Mouse (Mus musculus): ENCODE data around the gene Shisa5. TPM values are rescaled to one million over a fixed set of nuclear protein-coding genes. Genes with fewer than 3 reads are reported as not detected.

Shisa5 gene
- total and polyA plus RNA-seq, 3 experiments = 17.1 to 207 (median 50.0) TPM

GRCm38 (mm10) chr9:109016973-109017604 lies 21.3 kb upstream of the Shisa5 start:
- H3K36me3 ChIP-seq (replicated peaks) = peaks cover 17% of the 10 kb centered on the region
- H3K4me3 ChIP-seq (ENCODE audit: low read depth, low read length) = no peak overlapping the region
- H3K9me3 ChIP-seq (replicated peaks) = no peaks in the 10 kb centered on the region
- ATAC-seq (ENCODE audit: extremely low read depth, insufficient number of reproducible peaks, low FRiP score, poor library complexity, severe bottlenecking) = no peak
- H3K27me3 ChIP-seq (ENCODE audit: insufficient read depth, low read length) = no peaks in the 10 kb centered on the region
- peaks cover 6% of the 10 kb centered on the region for H3K4me1 ChIP-seq (ENCODE audit: insufficient read depth, low read depth, low read length)
- TF ChIP-seq CTCF (IDR thresholded peaks at IDR 0.05; ENCODE audit: low read depth, low read length) = no peak
- no peak for TF ChIP-seq TAL1 (conservative IDR thresholded peaks at IDR 0.05; ENCODE audit: low read depth, low read length)
- TF ChIP-seq GATA1 (IDR thresholded peaks at IDR 0.05; ENCODE audit: borderline replicate concordance, low read length) = no peak
- TF ChIP-seq POLR2AphosphoS5 (IDR thresholded peaks at IDR 0.05; ENCODE audit: insufficient replicate concordance, low read depth, low read length) = no peak
- no peak for TF ChIP-seq GATA2 (IDR thresholded peaks at IDR 0.05; ENCODE audit: borderline replicate concordance, low read depth, low read length)
- DNase-seq (ENCODE audit: low spot score) = no peak

GRCm38 (mm10) chr9:109021428-109021827 lies 16.9 kb upstream of the Shisa5 start:
- H3K9me3 ChIP-seq (replicated peaks) = no peaks in the 10 kb centered on the region
- H3K4me1 ChIP-seq (ENCODE audit: insufficient read depth, low read depth, low read length) = no peaks in the 10 kb centered on the region
- H3K4me3 ChIP-seq (ENCODE audit: low read depth, low read length) = no peak overlapping the region
- H3K36me3 ChIP-seq (replicated peaks) = peaks cover 30% of the 10 kb centered on the region
- no peak for ATAC-seq (ENCODE audit: extremely low read depth, insufficient number of reproducible peaks, low FRiP score, poor library complexity, severe bottlenecking)
- TF ChIP-seq CTCF (IDR thresholded peaks at IDR 0.05; ENCODE audit: low read depth, low read length) = no peak
- TF ChIP-seq TAL1 (conservative IDR thresholded peaks at IDR 0.05; ENCODE audit: low read depth, low read length) = no peak
- no peak for TF ChIP-seq GATA1 (IDR thresholded peaks at IDR 0.05; ENCODE audit: borderline replicate concordance, low read length)
- TF ChIP-seq POLR2AphosphoS5 (IDR thresholded peaks at IDR 0.05; ENCODE audit: insufficient replicate concordance, low read depth, low read length) = no peak
- TF ChIP-seq GATA2 (IDR thresholded peaks at IDR 0.05; ENCODE audit: borderline replicate concordance, low read depth, low read length) = no peak
- no peak for DNase-seq (ENCODE audit: low spot score)
- no peaks in the 10 kb centered on the region for H3K27me3 ChIP-seq (ENCODE audit: insufficient read depth, low read length)

- H3K27me3 ChIP-seq (ENCODE audit: insufficient read depth, low read length) = no peaks in the 10 kb centered on the region; the same call in 1 of the 2 replicates
- peaks cover 40% of the 10 kb centered on the region for H3K36me3 ChIP-seq (replicated peaks)
These were observed 15.3 kb upstream of the Shisa5 start for GRCm38 (mm10) chr9:109022866-109023685.

GRCm38 (mm10) chr9:109027521-109027920 lies 10.8 kb upstream of the Shisa5 start:
- TF ChIP-seq CTCF (IDR thresholded peaks at IDR 0.05; ENCODE audit: low read depth, low read length) = no peak
- TF ChIP-seq POLR2AphosphoS5 (IDR thresholded peaks at IDR 0.05; ENCODE audit: insufficient replicate concordance, low read depth, low read length) = no peak
- TF ChIP-seq TAL1 (conservative IDR thresholded peaks at IDR 0.05; ENCODE audit: low read depth, low read length) = no peak
- TF ChIP-seq GATA1 (IDR thresholded peaks at IDR 0.05; ENCODE audit: borderline replicate concordance, low read length) = no peak
- no peak for TF ChIP-seq GATA2 (IDR thresholded peaks at IDR 0.05; ENCODE audit: borderline replicate concordance, low read depth, low read length)
- Histone ChIP-seq H3K4me3 (ENCODE audit: low read depth, low read length) (no peak overlapping the region), H3K36me3 (replicated peaks) (peaks cover 61% of the 10 kb centered on the region), H3K9me3 (replicated peaks) (no peaks in the 10 kb centered on the region), H3K4me1 (ENCODE audit: insufficient read depth, low read depth, low read length) (peaks cover 9% of the 10 kb centered on the region), H3K27me3 (ENCODE audit: insufficient read depth, low read length) (no peaks in the 10 kb centered on the region; the same call in 1 of the 2 replicates)
- ATAC-seq (ENCODE audit: extremely low read depth, insufficient number of reproducible peaks, low FRiP score, poor library complexity, severe bottlenecking) = no peak
- DNase-seq (ENCODE audit: low spot score) = no peak

More at GRCm38 (mm10) chr9:109022866-109023685, 15.3 kb upstream of the Shisa5 start:
- TF ChIP-seq POLR2AphosphoS5 (IDR thresholded peaks at IDR 0.05; ENCODE audit: insufficient replicate concordance, low read depth, low read length) (no peak), GATA2 (IDR thresholded peaks at IDR 0.05; ENCODE audit: borderline replicate concordance, low read depth, low read length) (no peak), CTCF (IDR thresholded peaks at IDR 0.05; ENCODE audit: low read depth, low read length) (no peak), TAL1 (conservative IDR thresholded peaks at IDR 0.05; ENCODE audit: low read depth, low read length) (no peak), GATA1 (IDR thresholded peaks at IDR 0.05; ENCODE audit: borderline replicate concordance, low read length) (no peak)
- ATAC-seq (ENCODE audit: extremely low read depth, insufficient number of reproducible peaks, low FRiP score, poor library complexity, severe bottlenecking) = no peak
- H3K4me1 ChIP-seq (ENCODE audit: insufficient read depth, low read depth, low read length) = no peaks in the 10 kb centered on the region
- DNase-seq (ENCODE audit: low spot score) = no peak
- no peaks in the 10 kb centered on the region for H3K9me3 ChIP-seq (replicated peaks)
- no peak overlapping the region for H3K4me3 ChIP-seq (ENCODE audit: low read depth, low read length)

- ATAC-seq (ENCODE audit: extremely low read depth, insufficient number of reproducible peaks, low FRiP score, poor library complexity, severe bottlenecking) = no peak
- TF ChIP-seq GATA1 (IDR thresholded peaks at IDR 0.05; ENCODE audit: borderline replicate concordance, low read length) = no peak
- TF ChIP-seq POLR2AphosphoS5 (IDR thresholded peaks at IDR 0.05; ENCODE audit: insufficient replicate concordance, low read depth, low read length) = no peak
- no peak for TF ChIP-seq CTCF (IDR thresholded peaks at IDR 0.05; ENCODE audit: low read depth, low read length)
- TF ChIP-seq GATA2 (IDR thresholded peaks at IDR 0.05; ENCODE audit: borderline replicate concordance, low read depth, low read length) = no peak
- TF ChIP-seq TAL1 (conservative IDR thresholded peaks at IDR 0.05; ENCODE audit: low read depth, low read length) = no peak
- H3K4me3 ChIP-seq (ENCODE audit: low read depth, low read length) = no peak overlapping the region
These were observed 9.9 kb upstream of the Shisa5 start for GRCm38 (mm10) chr9:109028421-109028820.

GRCm38 (mm10) chr9:109028919-109029318 lies 9.4 kb upstream of the Shisa5 start:
- DNase-seq (ENCODE audit: low spot score) (no peak), ATAC-seq (ENCODE audit: extremely low read depth, insufficient number of reproducible peaks, low FRiP score, poor library complexity, severe bottlenecking) (no peak)
- H3K36me3 ChIP-seq (replicated peaks) = peaks cover 52% of the 10 kb centered on the region
- H3K27me3 ChIP-seq (ENCODE audit: insufficient read depth, low read length) = no peaks in the 10 kb centered on the region; the same call in 1 of the 2 replicates
- peaks cover 12% of the 10 kb centered on the region for H3K4me1 ChIP-seq (ENCODE audit: insufficient read depth, low read depth, low read length)
- TF ChIP-seq POLR2AphosphoS5 (IDR thresholded peaks at IDR 0.05; ENCODE audit: insufficient replicate concordance, low read depth, low read length) = no peak
- no peaks in the 10 kb centered on the region for H3K9me3 ChIP-seq (replicated peaks)
- H3K4me3 ChIP-seq (ENCODE audit: low read depth, low read length) = no peak overlapping the region

More at GRCm38 (mm10) chr9:109028421-109028820, 9.9 kb upstream of the Shisa5 start:
- H3K27me3 ChIP-seq (ENCODE audit: insufficient read depth, low read length) = no peaks in the 10 kb centered on the region; the same call in 1 of the 2 replicates
- no peak for DNase-seq (ENCODE audit: low spot score)
- peaks cover 12% of the 10 kb centered on the region for H3K4me1 ChIP-seq (ENCODE audit: insufficient read depth, low read depth, low read length)
- no peaks in the 10 kb centered on the region for H3K9me3 ChIP-seq (replicated peaks)
- peaks cover 55% of the 10 kb centered on the region for H3K36me3 ChIP-seq (replicated peaks)

Measured in G1E (cell line).